Mouse (Mus musculus): Measurements from ENCODE around the gene Prss12. TPM values are rescaled to one million over a fixed set of nuclear protein-coding genes. Genes with fewer than 3 reads are reported as not detected.

Prss12 gene
- polyA plus RNA-seq, 1 experiment, result 0.30 TPM

DNA sequence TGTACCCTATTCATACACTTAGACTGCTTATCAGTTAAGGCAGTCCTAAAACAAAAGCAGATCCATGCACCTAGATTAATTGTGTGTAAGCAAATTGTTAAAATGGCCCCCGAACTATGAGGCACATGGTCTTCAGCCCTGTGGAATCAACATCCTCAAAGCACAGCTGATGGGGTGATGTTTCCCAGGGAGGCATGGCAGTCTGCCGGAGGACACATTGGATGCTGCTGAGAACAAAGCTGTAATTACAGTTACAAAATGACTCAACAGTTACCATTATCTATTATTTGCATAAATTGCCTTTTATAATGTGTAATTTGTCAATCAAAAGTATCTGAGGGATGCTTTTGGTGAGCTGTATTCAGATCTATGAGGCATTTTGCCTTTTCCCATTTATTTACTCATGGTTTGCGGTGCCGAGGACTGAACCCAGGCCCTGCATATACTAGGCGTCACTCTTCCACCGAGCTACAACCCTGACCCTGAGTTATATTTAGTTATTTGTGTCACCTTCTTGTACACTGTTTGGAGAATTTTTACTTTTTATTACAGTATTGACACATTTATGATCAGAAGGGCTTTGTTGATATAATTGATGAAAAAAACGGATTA lies 108.6 kb downstream of the Prss12 start:
- H3K27ac ChIP-seq (ENCODE audit: insufficient read depth, low read length), result no peak overlapping the region
- no peaks in the 10 kb centered on the region for H3K27me3 ChIP-seq (ENCODE audit: control insufficient read depth, insufficient read depth, low read length, poor library complexity, severe bottlenecking)
- H3K4me1 ChIP-seq (ENCODE audit: control insufficient read depth, insufficient read depth, low read length), result peaks cover 3% of the 10 kb centered on the region
- no peak overlapping the region for H3K4me3 ChIP-seq (ENCODE audit: low read depth, low read length)
- no peaks in the 10 kb centered on the region for H3K9me3 ChIP-seq (replicated peaks; ENCODE audit: control insufficient read depth, insufficient read depth, low read length, poor library complexity, severe bottlenecking)
- no peak overlapping the region for H3K9ac ChIP-seq (ENCODE audit: low read depth, poor library complexity, severe bottlenecking)
- TF ChIP-seq EP300 (IDR thresholded peaks at IDR 0.05; ENCODE audit: insufficient read depth, low read depth, low read length), result no peak
- no peak for TF ChIP-seq CTCF (IDR thresholded peaks at IDR 0.05; ENCODE audit: low read depth, low read length)
- TF ChIP-seq POLR2A (IDR thresholded peaks at IDR 0.05; ENCODE audit: insufficient read depth, low read length), result no peak
- H3K36me3 ChIP-seq (ENCODE audit: control insufficient read depth, insufficient read depth, low read length, poor library complexity, severe bottlenecking), result no peaks in the 10 kb centered on the region

Other genes with a start within 250 kb of the Prss12 start
- gene Synpo2, start 210.8 kb upstream of the Prss12 start, polyA plus RNA-seq (2011; ENCODE audit: insufficient read depth, insufficient read length, low read depth, missing spikeins), result 1.8 and 2.9 TPM in 2 replicates
- gene Sec24d, start 179.5 kb upstream of the Prss12 start, polyA plus RNA-seq (2011; ENCODE audit: insufficient read depth, insufficient read length, low read depth, missing spikeins), result 26.6 and 31.4 TPM in 2 replicates
- 44.6 and 48.6 TPM in 2 replicates for gene Mettl14, start 60.8 kb upstream of the Prss12 start, polyA plus RNA-seq (2011; ENCODE audit: insufficient read depth, insufficient read length, low read depth, missing spikeins)
- gene Ndst3, start 243.9 kb downstream of the Prss12 start, polyA plus RNA-seq (2011; ENCODE audit: insufficient read depth, insufficient read length, low read depth, missing spikeins), result 0.36 TPM in 1 of 2 replicates, not detected in the other